Mouse (Mus musculus) left cerebral cortex, adult 18-20 months (tissue): ENCODE results near the gene Aifm2. TPM values are rescaled to one million over a fixed set of nuclear protein-coding genes. Genes with fewer than 3 reads are reported as not detected.

Experiments used
- DNase-seq, 2 experiments: peaks; one replicate each; pipeline ENCODE4 v3.0.0; 2021 to 2022; ENCODE audit warnings: low spot score in 2 of 2, mixed read lengths in 1 of 2
- microRNA-seq, 2 experiments: library from miRNA; unstranded; fragments of <30 nt; microRNA quantifications; one replicate each; pipeline ENCODE4 v1.2.0; 2021
- total RNA-seq, 2 experiments: library from RNA; stranded (reverse); gene quantifications; 2 replicates each; pipeline ENCODE4 v1.2.3; 2021

Gene Aifm2
- total RNA-seq, 2 experiments from 2014 or later, result 9.3 to 9.8 TPM

- DNase-seq, result no peak
Measured at GRCm38 (mm10) chr10:61764689-61765088, 49.6 kb downstream of the Aifm2 start.

DNA sequence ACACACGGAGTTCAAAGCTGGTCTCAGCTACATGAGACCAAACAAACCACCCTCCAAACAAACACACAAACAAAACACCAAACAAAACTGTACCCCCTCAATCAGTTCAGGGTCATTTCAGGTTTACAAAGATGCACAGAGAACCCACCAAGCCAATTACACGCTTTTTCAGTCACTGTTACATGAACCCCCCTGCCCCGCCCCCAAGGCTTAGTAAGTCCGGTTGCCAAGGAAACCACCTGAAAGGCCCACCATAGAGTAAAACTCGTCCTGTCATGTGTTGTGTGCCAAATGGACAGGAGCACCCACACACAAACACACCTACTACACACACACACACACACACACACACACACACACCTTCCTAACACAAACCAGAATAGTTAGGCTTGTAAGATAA, 50.5 kb downstream of the Aifm2 start:
- no peak for DNase-seq

- DNase-seq, result no peak
Measured at GRCm38 (mm10) chr10:61766806-61767205, 51.7 kb downstream of the Aifm2 start.

- no peak for DNase-seq
Measured at GRCm38 (mm10) chr10:61781461-61782128, 66.5 kb downstream of the Aifm2 start.

DNA sequence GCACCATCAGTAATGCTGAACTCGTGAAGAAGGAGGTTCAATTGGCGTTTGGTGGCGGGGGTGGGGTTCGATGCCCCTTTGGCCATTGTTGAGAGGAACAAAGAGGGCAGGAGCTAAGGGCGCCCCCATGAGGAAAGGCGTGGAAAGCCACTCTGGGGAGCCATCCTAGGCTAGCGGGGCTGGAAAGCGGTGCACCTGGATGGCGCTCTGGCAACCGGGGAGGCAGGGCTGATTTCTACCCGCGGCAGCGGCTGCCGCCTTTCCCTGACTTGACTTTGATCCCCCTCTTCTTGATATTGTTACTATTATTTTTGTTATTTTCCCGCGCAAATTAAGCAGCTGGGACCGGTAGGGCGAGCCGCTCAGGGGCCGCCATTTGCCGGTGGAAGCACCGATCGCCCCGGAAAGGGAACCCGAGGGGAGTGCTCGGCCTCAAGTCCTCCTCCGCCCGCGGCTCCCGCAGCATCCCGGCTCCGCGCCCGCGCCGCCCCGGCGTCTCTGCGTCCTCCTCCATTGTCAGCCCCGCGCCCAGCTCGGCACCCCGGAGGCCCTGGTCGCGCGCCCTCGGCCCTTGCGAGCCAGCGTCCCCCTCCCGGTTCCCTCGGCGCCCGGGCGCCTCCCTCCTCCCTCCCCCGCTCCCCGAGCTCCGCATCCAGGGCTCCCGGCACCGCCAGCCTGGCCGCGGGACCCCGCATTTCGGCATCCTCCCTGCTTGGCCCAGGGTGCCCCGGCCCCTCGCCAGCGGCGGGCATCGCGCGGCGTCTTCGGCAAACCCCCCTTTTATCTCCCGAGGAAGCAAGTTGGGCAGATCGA, 67.9 kb downstream of the Aifm2 start:
- peak; percentile 69 to 72 for DNase-seq

DNA sequence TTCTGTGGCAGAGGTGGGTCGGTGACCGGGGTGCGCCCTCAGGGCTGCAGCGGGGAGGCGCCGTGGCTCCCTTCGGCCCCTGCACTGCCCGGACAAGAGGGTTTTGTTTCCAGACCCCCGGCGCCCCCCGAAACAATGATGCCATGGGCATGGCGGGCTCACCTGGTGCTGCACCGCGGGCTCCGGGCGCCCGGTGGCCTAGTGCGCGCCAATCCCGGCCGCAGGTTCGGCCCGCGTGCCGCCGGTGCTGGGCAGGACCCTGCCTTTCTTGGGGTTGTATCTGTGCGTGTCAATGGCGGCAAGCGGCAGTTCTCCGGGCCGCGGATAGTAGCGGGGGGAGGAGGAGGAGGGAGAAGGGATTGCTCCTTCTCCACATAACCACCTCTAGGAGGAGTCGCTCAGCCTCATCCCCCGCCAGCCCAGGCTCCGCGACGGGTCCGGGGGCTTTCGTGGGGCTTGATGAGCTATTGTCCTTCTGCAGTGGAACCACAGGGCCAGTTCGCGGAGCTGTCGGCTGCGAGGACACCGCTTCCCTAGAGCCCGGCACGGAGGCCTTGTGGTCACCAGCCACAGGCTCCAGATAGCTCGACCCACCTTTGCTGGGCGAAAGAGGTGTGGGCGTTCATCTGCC, 68.7 kb downstream of the Aifm2 start, which contains the start of gene H2afy2:
Gene H2afy2 (minus strand): TSS at position 527 of the 631 bp plus-strand sequence.
- peak; percentile 61 to 82 for DNase-seq

- no peak for DNase-seq
Measured at GRCm38 (mm10) chr10:61784414-61784813, 69.4 kb downstream of the Aifm2 start.

GRCm38 (mm10) chr10:61787541-61788313, 72.7 kb downstream of the Aifm2 start:
- no peak for DNase-seq

- DNase-seq, result no peak
Measured at GRCm38 (mm10) chr10:61788499-61788898, 73.4 kb downstream of the Aifm2 start.

Small RNAs within 50 kb of the gene (microRNA-seq; reads per million reads assigned to microRNA genes)
- gene Mir5108, result 0 reads per million in 2 experiments

Other genes with a start within 250 kb of the Aifm2 start
- 10 to 100 TPM; 18.7 to 21.7 TPM for gene Lrrc20, start 239.5 kb upstream of the Aifm2 start, total RNA-seq
- gene Npffr1, start 119.8 kb upstream of the Aifm2 start, total RNA-seq, result 1 to 10 TPM; 2.0 to 2.5 TPM
- 100 to 1,000 TPM; 113 to 114 TPM for gene Ppa1, start 66.7 kb upstream of the Aifm2 start, total RNA-seq
- gene Sar1a, start 35.0 kb upstream of the Aifm2 start, total RNA-seq, result 100 to 1,000 TPM; 122 to 128 TPM
- 10 to 100 TPM; 22.0 to 23.1 TPM for gene Tysnd1, start 19.7 kb upstream of the Aifm2 start, total RNA-seq
- gene H2afy2, start 68.9 kb downstream of the Aifm2 start, total RNA-seq, result 10 to 100 TPM; 19.1 to 21.0 TPM